Mouse (Mus musculus) heart, adult 9 months (tissue): ENCODE data around the gene Alg9.

Experiments used
- DNase-seq, 2 experiments: peaks; one replicate each; pipeline ENCODE4 v3.0.0; 2022; ENCODE audit warnings: low spot score in 2 of 2

Gene Alg9

DNA sequence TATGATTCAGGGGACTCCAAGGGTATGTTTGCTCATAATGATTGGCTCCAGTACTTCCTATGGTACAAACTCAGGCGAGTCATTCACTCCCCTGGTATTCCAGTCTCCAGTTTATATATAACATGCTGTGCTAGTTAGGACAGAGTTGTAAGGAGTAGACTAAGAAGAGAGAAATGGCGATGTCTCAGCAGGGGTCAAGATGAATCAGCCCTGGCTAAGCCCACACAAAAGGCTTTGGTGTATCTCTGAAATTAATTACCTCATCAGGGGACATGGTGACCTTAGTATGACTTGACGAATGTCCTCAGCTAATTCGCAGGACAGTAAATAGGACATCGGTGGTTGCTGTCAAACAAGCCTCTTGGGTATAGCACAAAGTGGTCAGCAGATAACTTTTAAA is 18.1 kb upstream of the Alg9 start:
- no peak for DNase-seq

DNA sequence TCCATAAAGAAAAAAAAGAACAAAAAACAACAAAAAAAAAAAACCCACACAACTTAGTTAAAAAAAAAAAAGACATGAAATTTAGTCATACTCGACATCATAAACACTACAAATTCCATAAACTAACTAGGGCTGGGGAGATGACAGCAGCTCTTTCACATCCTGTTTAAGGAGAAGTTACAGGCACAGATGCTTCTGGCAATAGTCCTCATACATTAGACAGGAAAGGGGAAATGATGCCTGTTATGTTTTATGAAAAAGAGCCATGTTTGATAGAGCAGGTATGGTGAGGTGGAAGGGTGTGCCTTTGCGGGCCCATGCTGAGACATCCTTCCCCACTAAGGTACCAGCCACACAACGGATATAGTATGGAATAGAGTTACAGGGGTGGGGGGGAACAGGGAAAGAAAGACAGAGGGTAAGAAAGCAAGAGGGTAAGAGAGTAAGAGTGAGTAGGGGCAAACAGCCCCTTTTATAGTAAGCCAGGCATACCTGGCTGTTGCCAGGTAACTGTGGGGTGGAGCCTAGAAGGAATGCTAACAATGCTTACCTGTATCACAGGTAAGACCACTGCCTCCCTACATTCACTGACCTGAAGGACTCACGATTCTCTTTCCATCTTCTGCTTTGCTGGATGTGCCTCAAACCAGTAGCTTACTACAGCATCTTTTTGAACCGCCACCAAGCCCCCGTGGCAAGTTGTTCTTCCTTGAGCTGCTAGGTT is 13.1 kb upstream of the Alg9 start:
- no peak for DNase-seq

DNA sequence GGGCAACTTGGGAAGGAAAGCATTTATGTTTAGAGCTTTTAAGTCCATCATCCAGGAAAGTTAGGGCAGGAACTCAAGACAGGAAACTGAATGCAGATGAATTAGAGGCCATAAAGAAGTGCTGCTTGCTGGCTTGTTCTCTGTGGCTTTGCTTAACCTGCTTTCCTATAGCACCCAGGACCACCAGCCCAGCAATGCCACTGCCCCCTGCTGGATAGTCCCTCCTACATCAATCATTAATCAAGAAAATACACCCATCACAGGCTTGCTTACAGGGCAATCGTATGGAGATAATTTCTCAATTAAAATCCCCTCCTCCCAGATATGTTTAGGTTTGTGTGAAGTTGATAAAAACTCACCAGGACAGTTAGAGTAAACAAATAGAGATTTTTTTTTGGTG is 11.5 kb upstream of the Alg9 start:
- DNase-seq = no peak

DNA sequence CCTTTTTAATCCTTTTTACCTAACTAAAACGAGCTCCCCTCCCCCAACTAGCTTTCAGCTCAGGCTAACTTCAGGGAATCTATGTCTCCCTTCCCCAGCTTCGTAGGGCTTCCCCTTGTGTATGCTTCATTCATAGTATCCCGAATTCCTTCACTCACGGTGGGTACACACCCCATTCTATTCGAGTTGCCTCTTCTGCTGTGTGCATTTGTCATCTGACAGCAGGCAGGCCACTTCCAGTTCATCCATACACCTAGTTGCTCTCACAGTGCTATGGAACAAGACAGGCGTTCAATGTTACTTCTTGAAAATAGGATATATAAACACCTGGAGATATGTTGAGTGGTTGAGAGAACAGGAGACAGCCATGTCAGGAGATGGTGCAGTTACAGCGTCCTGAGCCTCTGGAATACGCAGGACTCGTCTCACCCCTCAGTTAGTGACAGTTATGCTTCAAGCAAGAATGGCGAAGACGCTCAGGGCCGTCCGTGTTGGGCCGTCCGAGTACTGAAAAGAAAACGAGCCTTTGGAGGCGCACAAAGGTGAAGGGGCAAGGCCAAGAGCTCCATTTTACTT is 7.2 kb upstream of the Alg9 start:
- DNase-seq = no peak

DNA sequence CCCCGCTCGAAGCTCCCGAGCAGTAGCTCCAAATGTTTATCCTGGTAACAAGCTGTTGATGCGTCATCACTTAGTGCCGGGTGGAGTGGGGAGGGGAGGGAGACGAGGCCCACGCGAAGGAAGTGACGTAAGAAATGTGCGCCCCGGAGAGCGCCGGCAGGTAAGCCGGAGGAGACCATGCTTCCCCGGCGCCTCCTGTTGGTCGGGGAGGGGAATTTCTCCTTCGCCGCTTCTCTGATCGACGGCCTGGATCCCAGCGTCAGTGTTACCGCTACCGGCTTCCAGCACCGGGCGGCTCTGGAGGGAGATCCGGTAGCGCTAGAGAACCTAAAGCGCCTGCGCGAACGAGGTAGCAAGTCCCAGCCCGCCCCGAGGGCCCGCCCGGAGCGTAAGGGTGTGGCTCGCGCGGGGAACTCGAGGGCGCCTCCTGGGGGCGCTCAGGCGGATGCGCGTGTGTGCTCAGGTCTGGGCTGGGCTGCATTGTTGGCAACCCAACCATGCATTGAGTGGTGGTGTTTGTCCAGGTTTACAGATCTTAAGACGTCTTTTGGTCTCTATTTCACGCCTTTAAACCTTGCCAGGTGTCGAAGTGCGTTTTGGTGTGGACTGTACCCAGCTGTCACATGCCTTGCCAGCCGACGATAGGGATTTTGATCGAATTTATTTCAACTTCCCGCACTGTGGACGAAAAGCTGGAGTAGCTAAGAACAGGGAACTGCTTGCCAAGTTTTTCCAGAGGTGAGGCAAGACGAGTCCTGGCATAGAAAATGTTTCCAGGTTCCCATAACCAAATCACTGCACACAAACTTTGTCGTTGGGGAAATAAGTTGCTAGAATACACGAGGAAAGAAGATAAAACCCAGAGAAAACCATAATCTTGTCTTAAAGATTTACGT is 6.5 kb upstream of the Alg9 start, which contains the start of gene Fdxacb1:
Fdxacb1 (plus strand) TSS at position 130 of the 896 bp plus-strand sequence.
- peak; percentile 98 to 99 for DNase-seq

DNA sequence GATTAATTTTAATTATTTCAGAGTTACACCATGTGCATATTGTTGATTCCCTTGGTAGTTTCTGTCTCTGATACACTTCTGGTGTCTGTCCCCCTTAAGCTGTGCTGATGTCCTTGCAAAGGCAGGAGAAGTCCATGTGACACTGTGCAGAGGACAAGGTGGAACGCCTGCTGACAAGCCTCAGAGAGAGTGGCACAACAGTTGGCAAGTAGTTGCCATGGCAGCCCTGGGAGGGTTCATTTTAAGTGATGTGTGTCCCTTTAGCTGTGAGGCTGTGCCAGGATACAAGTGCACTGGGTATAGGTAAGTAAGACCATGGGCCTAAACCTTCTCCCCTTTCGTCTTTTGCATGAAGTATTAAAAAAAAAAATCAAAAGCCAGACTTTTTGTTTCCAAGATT is 4.8 kb upstream of the Alg9 start:
- no peak for DNase-seq

DNA sequence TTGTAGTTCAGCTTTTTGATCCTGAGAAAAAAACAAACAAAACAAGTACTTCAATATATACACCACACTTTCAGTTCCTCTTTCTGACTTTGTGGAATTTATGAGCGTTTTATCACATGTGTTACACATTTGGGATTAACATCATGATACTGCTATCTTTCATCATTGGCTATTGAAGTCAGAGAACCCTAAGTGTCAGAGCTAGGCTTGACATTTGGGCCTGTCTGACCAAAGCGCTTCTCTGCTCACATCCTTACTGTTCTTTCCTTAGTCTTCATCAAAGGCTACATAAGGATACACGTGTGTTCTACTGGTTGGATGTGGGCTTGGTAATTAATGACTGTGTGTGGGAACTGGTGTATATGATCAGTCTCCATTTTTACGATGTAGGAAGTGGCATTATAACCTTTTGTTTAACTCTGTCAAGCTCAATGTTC is 775 bp upstream of the Alg9 start:
- no peak for DNase-seq

DNA sequence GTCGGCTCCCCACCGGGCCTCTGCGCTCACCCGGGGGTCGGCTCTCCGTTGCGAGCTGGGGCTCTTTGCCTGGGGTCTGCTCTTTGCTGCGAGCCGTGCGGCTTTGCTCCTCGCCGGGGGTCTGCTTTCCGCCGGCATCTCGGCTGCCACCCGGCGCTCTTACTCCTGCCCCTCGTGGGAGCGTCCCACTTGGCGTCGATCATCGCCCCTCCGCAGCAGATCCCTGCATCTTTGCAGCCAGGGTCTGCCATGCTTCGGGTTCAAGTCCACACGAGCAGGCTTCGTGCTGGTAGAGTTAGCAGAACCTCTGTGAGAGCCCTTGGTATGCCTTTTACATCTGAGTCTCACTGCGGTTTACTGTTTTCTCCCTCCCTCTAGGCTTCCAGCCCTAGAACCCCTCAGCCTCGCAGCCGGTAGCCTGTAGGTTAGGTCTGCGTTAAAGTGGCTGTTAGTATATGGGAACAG is 875 bp downstream of the Alg9 start:
- no peak for DNase-seq

DNA sequence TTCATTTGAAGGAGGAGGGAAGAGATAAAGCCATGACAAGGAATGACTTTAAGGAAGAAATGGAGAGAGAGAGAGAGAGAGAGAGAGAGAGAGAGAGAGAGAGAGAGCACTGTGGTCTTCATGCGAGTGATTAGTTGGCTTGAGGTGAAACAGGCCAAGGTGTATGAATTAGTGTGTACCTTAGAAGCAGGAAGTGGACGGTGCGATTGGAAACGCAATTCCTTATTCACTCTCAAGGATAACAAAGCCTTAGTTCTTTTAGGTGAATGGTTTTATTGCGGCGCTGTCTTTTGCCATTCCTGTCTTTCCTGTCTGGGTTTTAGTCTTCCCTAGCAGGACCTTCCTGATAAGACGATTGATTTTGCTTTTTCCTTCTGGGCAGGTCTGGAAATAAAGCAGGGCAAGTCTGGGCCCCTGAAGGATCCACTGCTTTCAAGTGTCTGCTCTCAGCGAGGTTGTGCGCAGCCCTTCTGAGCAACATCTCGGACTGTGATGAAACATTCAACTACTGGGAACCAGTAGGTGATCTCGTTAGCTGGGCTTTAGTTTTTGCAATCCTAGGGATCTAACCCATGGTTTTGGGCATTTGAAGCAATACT is 1.4 kb downstream of the Alg9 start:
- no peak for DNase-seq

DNA sequence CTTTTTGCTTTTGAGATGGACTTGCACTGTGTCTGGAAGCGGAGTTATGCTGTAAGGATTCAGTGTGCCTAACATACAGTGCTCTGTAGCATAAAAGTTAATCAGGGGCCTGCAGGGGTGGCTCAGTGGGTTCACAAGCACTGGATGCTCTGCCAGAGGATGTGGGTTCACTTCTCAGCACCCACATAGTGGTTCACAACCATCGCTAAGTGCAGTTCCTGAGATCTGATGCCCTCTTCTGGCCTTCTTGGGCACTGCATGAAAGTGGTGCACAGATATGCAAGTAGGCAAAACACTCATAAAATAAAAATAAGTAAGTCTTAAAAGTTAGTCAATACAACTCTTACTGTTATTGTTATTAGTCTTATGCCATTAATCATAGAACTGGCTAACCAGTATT is 7.3 kb downstream of the Alg9 start:
- DNase-seq = no peak

DNA sequence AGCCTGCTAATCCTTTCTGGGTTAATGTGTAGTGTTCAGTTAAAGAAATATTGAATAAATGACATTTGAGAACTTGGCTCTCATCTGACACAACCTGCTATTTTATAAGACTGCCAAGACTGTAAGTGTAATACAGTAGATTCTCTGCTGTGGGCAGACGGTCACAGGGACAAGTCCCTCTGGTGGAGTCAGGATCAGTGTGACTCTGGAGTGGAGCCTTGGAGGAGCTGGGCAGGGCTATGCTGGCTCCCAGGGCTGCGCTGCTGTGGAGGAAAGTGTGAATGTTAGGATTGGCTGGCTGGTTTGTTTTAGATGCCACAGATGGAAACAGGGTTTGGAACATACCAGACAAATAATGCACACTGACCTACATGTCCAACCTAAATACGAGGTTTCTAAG is 20.4 kb downstream of the Alg9 start:
- DNase-seq = no peak

DNA sequence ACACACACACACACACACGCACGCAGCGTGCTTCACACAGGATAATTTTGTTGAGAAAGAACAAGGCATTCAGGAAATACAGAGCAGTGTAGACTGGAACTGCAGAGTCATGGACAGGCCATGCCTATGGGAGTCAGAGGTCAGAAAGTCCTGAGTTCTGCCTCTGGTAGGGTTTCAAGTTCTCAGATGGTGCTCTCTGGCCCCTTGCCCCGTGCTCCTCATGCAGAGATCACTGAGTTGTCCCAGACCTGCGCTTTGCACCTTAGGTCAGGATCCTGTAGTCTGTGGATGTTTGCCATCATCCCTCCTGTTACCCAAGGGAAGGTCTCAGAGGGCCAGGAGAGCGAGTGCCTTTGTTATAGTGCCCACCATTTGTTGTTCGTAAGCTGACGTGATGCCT is 22.0 kb downstream of the Alg9 start:
- DNase-seq = no peak

DNA sequence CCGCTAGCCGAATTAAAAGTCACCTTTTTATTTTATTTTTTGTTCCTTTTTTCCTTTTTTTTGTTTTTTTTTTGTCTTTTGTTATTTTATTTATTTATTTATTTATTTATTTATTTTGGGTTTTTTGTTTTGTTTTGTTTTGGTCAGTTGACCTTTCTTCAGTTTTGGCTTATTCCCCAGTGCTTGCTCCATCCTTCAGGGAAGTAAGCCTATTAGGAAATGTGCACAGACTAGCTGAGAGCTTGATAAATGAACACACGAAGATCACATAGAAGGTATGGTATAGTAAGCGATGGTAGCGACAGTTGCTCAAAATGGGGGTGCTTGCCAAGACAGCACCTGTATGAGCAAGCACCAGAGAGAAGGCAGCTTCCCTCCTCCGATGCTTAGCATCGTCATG is 22.8 kb downstream of the Alg9 start:
- no peak for DNase-seq

DNA sequence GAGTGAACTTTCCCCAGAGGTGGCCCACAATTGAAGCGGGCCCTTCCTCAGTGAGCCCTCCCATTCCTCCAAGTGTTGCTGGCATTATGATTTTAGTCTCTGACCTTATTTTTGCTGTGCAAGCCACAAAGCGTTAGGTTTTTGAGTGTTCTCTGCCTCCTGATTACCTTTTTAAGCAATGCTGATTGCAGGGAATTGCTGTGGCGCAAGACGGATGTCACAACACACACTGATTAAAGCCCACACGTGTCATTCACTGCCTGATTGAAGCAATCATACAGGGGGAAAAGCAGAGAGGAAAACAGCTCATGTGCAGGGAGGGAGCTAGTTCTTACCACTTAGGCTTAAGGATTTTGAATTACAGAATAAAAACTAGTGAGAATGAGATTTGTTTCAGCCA is 23.5 kb downstream of the Alg9 start:
- DNase-seq = no peak

DNA sequence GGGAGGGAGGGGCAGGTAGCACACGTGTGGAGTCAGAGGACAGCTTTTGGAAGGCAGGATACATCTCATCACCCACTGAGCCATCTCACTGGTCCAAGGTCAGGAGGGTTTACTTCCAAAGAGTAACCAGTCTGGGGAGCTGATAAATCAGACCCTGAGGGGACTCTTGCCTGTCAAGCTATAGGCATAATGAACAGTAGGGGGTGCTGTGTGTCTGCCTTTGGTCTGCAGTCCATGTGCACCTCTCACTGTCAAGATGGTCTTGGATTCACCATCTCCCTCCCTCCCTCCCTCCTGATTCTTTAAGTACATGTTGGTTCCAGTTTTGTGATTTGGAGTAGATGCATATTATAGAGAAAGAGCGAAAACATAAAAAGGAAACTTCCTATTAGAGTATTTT is 26.2 kb downstream of the Alg9 start:
- DNase-seq = peak in 1 of 2 experiments; percentile 6

DNA sequence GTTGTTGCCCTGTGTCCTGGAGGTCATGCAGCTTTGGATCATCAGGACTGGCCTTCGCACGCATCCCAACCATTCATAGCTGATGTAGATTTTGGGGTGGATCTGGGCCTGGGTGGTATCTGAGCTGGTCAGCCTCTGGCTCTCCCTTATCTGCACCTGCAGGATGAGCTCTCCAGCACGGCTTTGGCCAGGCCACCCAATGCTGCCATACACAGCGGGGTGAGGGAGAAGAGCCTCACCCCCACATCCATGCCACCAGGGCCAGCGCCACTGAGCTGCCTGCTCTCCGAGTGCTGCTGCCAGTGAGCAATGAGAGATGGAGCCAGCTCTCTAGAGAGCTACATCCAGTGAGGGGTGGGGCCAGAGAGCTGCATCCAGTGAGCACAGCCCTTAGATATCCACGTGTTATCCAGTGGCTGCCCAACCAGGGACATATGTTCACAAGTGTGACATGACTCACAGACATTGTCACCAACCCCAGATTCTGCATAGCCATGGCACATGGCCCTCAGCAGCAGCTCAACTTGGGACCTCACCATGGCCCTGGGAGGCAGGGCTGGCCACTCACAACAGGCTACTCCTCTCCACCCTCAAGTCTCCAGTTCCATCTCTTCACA is 28.3 kb downstream of the Alg9 start:
- DNase-seq = no peak

DNA sequence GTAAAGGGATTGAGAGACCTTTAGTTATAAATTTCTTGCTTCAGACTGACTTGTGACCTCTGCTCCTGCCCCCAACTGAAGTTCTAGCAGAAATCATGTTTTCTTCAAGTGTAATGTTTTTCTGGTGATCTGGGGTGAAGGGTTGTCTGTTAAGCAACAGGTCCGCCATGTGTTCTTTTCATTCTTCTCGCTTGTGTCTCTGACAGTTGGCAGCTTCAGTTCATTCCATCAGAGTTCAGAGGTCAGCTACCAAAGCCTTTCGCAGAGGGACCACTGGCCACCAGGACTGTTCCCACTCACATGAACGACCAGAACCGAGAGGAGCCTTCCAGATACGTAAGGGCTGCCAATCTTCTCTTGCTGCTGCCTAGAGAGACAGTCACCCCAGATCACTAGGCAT is 33.7 kb downstream of the Alg9 start:
- no peak for DNase-seq

DNA sequence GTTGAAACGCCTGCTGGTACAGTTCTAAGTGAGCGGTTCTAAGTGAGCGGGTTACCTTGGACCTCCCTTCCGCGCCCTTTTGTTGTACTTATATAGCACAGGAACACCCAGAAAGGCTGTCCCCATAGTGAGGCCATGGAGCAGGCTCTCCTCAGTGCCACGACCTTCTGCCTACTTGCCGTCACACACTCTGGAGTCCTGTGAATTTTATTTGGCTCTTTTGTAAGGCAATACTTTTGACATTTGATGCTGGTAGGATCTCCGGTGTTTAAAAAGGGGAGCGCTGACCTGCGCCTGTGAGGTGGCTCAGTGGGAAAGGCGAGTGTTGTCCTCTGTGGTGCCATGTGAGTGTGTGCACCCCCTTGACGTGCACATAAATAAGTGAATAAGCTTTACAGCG is 34.3 kb downstream of the Alg9 start:
- no peak for DNase-seq

DNA sequence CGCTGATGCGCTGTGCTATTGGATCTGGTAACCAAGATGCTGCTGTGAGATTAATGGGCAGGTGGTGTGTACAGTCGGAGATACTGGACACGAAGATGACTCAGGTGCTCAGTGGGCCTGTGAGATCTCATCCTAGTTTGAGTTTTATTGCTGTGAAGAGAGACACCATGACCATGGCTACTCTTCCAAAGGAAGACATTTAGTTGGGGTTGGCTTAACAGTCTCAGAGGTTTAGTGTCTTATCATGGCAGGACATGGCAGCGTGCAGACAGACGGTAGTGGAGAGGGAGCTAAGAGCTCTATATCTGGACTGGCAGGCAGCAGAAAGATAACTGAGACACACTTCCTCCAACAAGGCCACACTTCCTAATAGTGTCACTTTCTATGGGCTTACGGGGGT is 36.4 kb downstream of the Alg9 start:
- DNase-seq = no peak

DNA sequence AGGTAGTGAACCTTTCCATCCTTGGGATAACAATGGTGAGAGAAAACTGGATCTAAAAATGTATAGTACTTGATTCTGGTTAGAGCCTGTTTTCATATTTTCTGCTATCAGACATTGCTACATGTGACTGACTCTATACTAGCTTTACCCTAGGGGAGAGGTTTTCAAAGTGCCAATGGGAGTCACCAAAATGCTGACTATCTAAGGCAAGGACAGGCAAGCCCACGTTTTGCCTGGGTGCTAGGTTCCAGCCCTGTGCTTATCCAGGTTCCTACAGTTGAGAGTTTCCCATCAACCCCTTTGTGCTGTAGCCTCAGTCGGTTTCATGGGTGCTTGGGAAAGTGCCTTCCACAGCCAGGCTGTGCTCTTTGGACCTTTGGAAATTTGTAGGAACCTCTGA is 36.9 kb downstream of the Alg9 start:
- no peak for DNase-seq

DNA sequence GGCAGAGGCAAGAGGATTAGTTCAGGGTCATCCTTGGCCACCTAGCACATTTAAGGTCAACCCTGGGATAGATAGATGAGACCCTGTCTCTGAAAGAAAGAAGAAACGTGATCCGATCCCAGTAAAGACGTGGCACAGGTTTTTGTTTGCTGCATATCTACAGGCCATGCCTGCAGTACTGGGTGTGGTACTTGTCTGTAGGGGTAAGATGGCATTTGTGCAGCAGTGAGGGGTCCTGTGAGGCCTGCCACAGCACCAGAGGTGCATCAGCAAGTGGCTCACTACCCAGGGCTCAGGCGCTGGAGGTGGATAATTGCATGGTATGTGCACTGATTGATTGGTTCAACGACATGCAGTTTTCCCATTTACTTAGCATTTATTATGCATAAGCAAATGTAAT is 39.0 kb downstream of the Alg9 start:
- DNase-seq = no peak

DNA sequence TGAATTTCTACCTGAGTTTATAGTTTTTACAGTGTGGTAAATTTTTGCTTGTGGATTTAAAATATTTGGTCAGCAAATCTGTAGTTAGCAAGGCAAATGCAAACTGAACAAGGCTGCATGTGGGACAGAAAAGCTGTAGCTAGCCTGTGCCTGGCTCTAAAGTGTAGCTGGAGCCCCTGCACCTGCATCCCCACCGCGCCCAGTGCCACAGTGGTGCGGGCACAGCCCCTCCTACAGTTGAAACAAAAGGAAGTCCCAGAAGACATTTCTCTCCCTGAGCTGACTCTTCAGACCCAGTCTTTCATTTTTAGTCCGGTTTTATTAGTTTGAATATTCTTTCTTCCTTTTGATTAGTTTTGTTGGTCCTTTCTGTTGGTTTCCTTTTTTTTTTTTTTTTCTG is 40.8 kb downstream of the Alg9 start:
- no peak for DNase-seq
